Mouse (Mus musculus): ENCODE measurements around the gene Alx3.

The Alx3 gene

GRCm38 (mm10) chr3:107594662-107595263 lies at the start of gene Alx3:
Gene Alx3 (plus strand): TSS chr3:107595031.
- no peak for DNase-seq

- DNase-seq = no peak
Measured at GRCm38 (mm10) chr3:107545278-107545677, 49.6 kb upstream of the Alx3 start.

DNA sequence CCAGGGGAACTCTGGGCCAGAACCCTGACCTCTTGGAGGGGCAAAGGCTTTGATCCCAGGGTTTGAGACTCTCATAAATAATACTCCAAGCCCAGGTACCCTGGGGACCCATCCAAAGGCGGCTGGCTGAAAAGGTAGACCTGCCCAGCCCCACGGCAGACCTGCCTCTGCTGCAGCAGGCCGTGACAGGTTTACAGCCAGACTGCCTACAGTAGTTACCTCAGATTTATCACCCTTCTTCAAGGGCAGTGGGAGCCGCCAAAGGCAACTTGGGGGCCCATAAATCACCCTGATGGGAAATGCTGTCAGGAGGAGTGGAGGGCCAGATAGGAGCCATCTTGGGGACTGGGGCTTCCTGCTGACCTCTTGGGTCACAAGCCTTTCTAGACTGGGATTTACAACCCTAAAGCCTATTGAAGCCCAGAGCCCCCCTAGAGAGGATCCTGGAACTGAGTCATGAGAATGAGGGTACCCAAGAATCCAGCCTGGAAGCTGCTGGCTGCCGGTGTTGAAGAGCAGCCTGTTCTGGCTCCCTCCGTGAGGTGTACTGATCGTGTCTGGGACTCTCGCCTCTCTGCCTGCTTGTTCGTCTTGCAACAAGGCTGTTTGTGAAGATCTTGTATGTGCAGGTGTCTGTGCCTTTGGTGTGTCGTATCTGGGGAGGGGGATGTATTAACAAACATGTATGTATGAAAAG lies 49.0 kb upstream of the Alx3 start:
- no peak for DNase-seq

GRCm38 (mm10) chr3:107546956-107547355 lies 47.9 kb upstream of the Alx3 start:
- no peak for DNase-seq

DNA sequence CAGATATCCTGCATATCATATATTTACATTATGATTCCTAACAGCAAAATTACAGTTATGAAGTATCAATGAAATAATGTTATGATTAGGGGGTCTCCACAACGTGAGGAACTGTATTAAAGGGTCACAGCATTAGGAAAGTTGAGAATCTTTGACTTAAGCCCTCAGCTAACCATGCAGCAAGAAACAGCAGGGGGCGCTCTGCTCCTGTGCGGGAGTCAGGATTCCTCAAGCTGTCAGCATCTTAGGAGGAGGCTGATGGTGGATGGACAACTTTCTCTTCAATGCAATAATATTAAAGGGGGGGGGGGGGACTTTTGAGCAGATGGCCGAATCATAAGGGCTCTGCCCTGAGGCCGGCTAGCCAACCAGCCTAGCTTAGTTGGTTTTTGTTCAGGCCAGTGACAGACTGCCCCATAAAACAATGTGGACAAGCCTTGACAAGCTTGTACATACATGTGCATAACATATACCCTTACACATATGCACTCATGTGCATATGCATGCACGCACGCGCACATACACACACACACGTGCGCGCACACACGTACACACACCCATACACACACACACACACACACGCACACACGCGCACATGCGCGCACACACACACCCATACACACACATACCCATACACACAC lies 44.3 kb upstream of the Alx3 start:
- DNase-seq = peak; percentile 67

DNA sequence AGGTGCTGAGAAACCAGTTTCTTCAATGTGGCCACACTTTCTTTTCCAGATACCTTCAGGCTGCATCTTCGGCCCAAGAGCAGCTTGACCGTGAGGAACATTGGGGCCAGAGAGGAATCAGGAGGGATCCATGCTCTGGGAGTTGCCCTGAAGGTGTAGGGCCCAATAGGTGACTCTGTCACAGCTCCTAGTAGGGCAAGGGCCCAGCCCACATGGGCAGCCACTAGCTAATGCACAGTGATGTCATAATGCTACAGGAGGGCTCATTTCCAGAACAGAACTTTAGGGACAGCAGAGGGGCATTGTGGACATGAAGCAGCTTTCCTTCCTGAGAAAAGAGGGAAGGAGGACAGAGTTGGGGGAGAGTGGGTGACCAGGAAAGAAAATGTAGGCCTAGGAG lies 40.0 kb upstream of the Alx3 start, which contains the start of gene Ubl4b:
Gene Ubl4b, minus strand, starts transcription at position 232 of the 400 bp plus-strand sequence.
- no peak for DNase-seq

GRCm38 (mm10) chr3:107558740-107559139 lies 36.1 kb upstream of the Alx3 start:
- DNase-seq = no peak

- peak; percentile 64 for DNase-seq
Measured at GRCm38 (mm10) chr3:107559183-107559582, 35.6 kb upstream of the Alx3 start.

GRCm38 (mm10) chr3:107562104-107562503 lies 32.7 kb upstream of the Alx3 start:
- no peak for DNase-seq

DNA sequence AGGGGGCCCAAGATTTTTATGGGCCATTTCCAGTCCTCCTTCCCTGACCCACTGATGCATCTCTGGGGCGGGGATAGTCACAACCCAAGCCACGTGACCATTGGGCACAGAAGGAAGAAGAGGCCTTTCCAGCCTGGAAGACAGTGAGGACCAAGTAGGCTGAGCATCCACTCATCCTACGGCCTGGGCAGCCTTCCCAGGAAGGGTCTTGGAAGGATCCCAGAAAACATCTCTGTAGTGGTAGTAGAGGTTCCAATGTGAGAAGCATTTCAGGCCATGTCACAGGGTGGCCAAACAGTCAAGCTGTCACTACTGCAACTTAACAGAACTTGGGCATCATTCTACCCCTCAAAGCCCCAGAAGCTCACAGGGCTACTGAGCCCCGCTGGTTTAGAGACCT lies 32.2 kb upstream of the Alx3 start:
- no peak for DNase-seq

- DNase-seq = no peak
Measured at GRCm38 (mm10) chr3:107563880-107564279, 31.0 kb upstream of the Alx3 start.

DNA sequence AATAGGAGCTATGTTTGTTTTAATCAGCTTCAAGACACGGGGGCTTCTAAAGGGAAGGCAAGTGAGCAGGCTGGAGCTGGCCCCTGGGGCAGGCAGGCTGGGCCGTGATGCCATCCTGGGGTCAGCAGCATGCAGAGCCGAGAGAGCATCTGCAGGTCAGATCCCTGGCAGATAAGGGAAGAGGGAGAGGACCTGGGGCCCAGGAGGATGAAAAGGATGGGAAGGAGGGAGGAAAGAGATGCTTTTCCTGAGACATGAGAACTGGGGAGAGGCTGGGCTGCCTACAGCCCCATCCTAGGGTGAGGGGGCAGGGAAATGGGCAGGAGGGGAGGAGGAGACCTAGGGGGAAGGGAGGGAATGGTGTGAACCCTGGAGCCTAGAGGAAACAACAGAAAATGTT lies 29.5 kb upstream of the Alx3 start:
- DNase-seq = no peak

DNA sequence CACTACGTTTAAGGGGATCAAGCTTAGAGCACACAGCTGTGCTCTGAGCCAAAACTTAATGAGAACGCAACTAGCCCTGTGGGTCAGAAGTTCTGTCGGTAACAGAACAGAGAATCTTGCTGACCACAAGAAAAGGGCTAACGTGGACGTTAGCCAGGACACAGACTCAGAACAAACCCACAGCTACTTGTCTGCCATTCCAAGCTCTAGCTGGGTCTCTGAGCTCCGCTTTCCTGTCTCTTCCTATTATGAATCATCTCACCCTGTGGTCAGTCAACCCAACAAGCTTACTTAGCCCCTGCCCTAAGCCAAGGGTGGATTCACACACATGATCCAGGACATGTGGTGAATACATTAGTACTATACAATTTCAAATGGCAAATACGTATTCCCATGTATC lies 27.1 kb upstream of the Alx3 start:
- no peak for DNase-seq

- no peak for DNase-seq
Measured at GRCm38 (mm10) chr3:107568721-107569120, 26.1 kb upstream of the Alx3 start.

GRCm38 (mm10) chr3:107571205-107571604 lies 23.6 kb upstream of the Alx3 start:
- DNase-seq = peak; percentile 17

- DNase-seq = no peak
Measured at GRCm38 (mm10) chr3:107576807-107577206, 18.0 kb upstream of the Alx3 start.

DNA sequence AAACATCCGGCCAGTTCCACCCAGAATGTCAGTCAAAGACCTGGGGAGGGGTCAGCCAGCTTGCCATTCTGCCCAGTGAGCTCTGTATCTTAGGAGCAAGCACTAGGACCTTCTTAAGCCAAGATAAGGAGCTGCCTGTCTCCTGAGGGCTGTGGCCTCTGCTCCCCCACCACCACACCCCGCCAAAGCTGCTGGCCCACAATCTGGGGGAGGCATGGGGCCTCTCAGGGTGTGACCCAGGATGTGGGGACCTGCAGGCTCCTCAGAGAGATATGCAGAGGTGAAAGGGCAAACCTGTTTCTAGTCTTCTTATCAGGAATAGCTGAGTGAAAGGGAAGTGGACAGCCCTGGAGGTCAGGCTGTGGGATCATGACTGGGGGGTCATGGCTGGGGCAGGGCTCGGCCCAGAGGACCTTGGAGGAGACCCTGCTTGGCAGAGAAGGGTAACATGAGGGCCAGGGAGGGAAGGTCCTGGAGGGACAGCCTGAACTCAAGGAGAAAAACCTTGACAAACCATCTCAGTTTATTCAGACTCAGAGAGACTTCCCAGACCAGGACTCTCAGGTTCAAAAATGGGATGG lies 16.9 kb upstream of the Alx3 start:
- DNase-seq = no peak

- peak; percentile 78 for DNase-seq
Measured at GRCm38 (mm10) chr3:107579466-107579865, 15.4 kb upstream of the Alx3 start.

DNA sequence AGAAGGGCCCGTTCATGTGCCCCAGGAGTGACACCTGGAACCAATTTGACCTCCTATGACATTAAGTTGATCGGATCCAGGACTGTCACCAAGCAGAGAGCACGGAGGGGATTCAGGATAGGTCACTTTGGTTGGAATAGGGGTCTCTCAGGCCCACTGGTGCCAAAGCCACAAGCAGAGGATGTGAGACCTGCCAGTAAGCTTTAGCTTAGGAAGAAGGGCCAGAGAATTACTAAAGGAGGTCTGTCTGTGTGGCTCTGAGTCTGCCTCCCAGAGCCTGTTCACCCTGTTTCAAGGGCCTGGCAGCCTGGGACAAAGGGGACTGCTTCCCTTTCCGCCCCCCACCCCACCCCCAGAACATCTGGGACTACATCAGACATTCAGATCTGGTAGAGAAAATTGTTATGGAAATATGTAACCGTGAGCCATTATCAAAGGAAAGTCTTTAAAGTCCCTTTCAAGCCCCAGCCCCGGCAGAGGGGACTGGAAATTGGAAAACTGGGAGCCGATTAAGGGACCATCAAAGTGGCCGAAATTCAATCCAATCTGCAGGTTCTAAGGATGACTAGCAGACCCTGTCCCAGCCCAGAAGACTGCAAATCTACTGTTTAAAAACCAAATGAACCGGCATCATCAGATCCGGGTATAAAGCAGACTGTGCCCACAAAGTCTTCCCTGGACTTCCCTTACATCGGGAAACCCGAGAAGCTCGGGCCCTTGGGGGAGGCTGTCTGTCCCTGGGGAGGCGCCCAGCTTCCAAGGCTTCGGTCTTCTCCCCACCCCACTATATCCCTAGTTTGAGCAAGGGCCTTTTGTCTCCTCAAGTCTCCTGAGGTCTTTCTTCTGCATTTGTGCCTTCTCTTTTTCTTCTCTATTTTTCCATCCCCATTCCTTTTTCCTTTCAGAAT lies 13.5 kb upstream of the Alx3 start:
- no peak for DNase-seq

- DNase-seq = no peak
Measured at GRCm38 (mm10) chr3:107582130-107582874, 12.5 kb upstream of the Alx3 start.

DNA sequence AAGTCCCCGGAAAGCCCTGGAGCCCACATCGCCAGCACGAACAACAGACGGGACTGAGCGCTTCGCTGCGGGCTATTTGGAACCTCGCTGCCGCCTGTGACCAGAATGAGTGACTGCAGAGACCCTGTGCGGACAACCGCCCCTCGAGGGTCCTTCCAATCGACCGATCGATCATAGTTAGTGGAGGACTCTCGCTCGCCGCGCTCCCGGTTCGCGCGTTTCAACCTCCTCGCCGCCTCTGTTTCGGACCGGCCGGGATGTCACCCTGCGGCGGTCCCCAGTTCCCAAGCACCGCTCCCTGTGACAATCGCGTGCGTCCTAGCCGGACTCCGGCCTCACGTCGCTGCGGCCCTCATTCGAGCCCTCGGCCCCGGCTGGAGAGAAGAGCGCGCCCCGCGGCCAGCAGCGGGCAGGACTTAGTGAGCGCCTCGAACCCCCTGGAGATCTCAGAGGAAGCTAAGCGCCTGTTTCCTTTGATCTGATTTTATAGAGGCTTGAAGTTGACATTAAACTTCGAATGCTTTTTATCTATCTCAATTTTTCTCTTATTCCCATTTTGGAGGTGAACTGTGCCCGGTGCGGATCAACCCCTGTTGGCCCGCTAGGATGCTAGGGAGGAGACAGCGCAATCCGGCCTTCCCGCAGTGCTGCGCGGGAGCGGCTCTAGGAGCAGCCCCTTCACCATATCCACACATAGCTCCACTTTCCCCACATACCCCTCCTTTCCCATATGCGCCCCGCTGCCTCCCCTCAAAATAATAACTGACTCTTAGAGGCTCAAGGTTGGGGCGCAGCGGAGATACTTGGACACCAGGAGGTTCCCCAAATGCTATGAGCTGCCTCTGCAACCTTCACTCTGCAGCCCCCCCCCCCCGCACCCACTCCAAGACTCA lies 11.7 kb upstream of the Alx3 start:
- no peak for DNase-seq
